Mouse (Mus musculus): ENCODE data around the gene Tet3.

- TF ChIP-seq CTCF (IDR thresholded peaks at IDR 0.05; ENCODE audit: extremely low read depth, insufficient read length, insufficient replicate concordance, low read depth, low read length) (no peak), POLR2A (IDR thresholded peaks at IDR 0.05; ENCODE audit: low read depth, low read length) (no peak)
Observed at GRCm38 (mm10) chr6:83482418-83483085, 23.7 kb upstream of the Tet3 start.
